Mouse (Mus musculus) hindbrain, embryonic 15.5 days (tissue): Measurements from ENCODE around the gene Tulp2. TPM values are rescaled to one million over a fixed set of nuclear protein-coding genes. Genes with fewer than 3 reads are reported as not detected.
A peak's percentile ranks its signal among the peaks of the same experiment; 100 is the strongest.
"Not testable (repeated sequence)": the region's sequence is repeated elsewhere in the genome, so short reads cannot be mapped to it uniquely, and the experiment has no call there.

Source experiments
- ATAC-seq: fragments of 200-750 bp; cut with Nextera tagmentation; 2 replicates; pipeline ENCODE4 v1.8.0; 2017; ENCODE audit warnings: low read depth, moderate number of reproducible peaks, moderate TSS enrichment; ENCODE audit not compliant: low FRiP score
- H3K27ac ChIP-seq: fragments of 300-500 bp; sonication (generic); replicated peaks from 2 replicates; pipeline ENCODE4 v1.5.1; 2015; ENCODE audit warnings: mild to moderate bottlenecking, inconsistent platforms
- H3K27me3 ChIP-seq: fragments of 300-500 bp; sonication (generic); 2 replicates; pipeline ENCODE4 v1.6.1; 2015; ENCODE audit warnings: control low read depth, inconsistent platforms
- H3K36me3 ChIP-seq: fragments of 300-500 bp; sonication (generic); 2 replicates; pipeline ENCODE4 v1.6.1; 2015; ENCODE audit warnings: control low read depth, inconsistent platforms
- H3K4me1 ChIP-seq: fragments of 300-500 bp; sonication (generic); replicated peaks from 2 replicates; pipeline ENCODE4 v1.6.1; 2015; ENCODE audit warnings: control low read depth, inconsistent platforms
- H3K4me2 ChIP-seq: fragments of 300-500 bp; sonication (generic); 2 replicates; pipeline ENCODE4 v1.6.1; 2015; ENCODE audit warnings: moderate library complexity, mild to moderate bottlenecking, inconsistent platforms
- H3K4me3 ChIP-seq: fragments of 300-500 bp; sonication (generic); 2 replicates; pipeline ENCODE4 v1.5.1; 2015; ENCODE audit warnings: mild to moderate bottlenecking, inconsistent platforms
- H3K9ac ChIP-seq: fragments of 300-500 bp; sonication (generic); 2 replicates; pipeline ENCODE4 v1.6.1; 2015; ENCODE audit warnings: inconsistent platforms
- H3K9me3 ChIP-seq: fragments of 300-500 bp; sonication (generic); 2 replicates; pipeline ENCODE4 v1.6.1; 2016; ENCODE audit warnings: control low read depth, inconsistent platforms
- WGBS: fragments of 180-500 bp; shearing (Covaris S2); methylation state at CpG from one replicate; pipeline ENCODE4 v1.1.7; 2015; 5-methylcytosine and 5-hydroxymethylcytosine counted together
- polyA plus RNA-seq: library from polyadenylated mRNA; unstranded; fragments of >200 nt; fragmentation: Nextera tagmentation; extraction: Ambion mirVana; gene quantifications from 2 replicates; pipeline ENCODE4 v1.2.1, GENCODE M21; 2015

Tulp2 gene
- polyA plus RNA-seq, 1 experiment from 2014 or later, result 0.13 TPM

- no peaks in the 10 kb centered on the region for H3K9me3 ChIP-seq
- no peak overlapping the region for H3K9ac ChIP-seq
- H3K27ac ChIP-seq, result peak overlapping the region; percentile 95
- no peaks in the 10 kb centered on the region for H3K27me3 ChIP-seq
- peaks cover 34% of the 10 kb centered on the region for H3K36me3 ChIP-seq
- ATAC-seq, result no peak
- no peak overlapping the region for H3K4me3 ChIP-seq
- 60% methylated on average over 4 of the region's 5 CpGs for WGBS
- H3K4me2 ChIP-seq, result no peak overlapping the region
- peaks cover 59% of the 10 kb centered on the region for H3K4me1 ChIP-seq
These were observed 20.4 kb upstream of the Tulp2 start for GRCm38 (mm10) chr7:45461326-45461725.

- no peaks in the 10 kb centered on the region for H3K27me3 ChIP-seq
- ATAC-seq, result no peak
- WGBS, result 81% methylated on average over 4 of the region's 4 CpGs
- H3K4me1 ChIP-seq, result peaks cover 56% of the 10 kb centered on the region
- no peaks in the 10 kb centered on the region for H3K9me3 ChIP-seq
- no peak overlapping the region for H3K4me2 ChIP-seq
- no peak overlapping the region for H3K9ac ChIP-seq
- H3K36me3 ChIP-seq, result peaks cover 34% of the 10 kb centered on the region
- no peak overlapping the region for H3K4me3 ChIP-seq
- no peak overlapping the region for H3K27ac ChIP-seq
These were observed 19.9 kb upstream of the Tulp2 start for GRCm38 (mm10) chr7:45461781-45462180.

GRCm38 (mm10) chr7:45462325-45462724 lies 19.4 kb upstream of the Tulp2 start:
- Histone ChIP-seq H3K27ac (no peak overlapping the region), H3K27me3 (no peaks in the 10 kb centered on the region), H3K36me3 (peaks cover 30% of the 10 kb centered on the region), H3K4me1 (peaks cover 51% of the 10 kb centered on the region), H3K9ac (no peak overlapping the region), H3K9me3 (no peaks in the 10 kb centered on the region), H3K4me3 (no peak overlapping the region), H3K4me2 (no peak overlapping the region)
- ATAC-seq, result no peak
- WGBS, result 87% methylated on average over 4 of the region's 4 CpGs

- Histone ChIP-seq H3K4me1 (peaks cover 45% of the 10 kb centered on the region), H3K36me3 (peaks cover 27% of the 10 kb centered on the region)
- not testable (repeated sequence) for H3K9ac ChIP-seq, H3K4me2 ChIP-seq, H3K27ac ChIP-seq, H3K27me3 ChIP-seq, ATAC-seq, H3K4me3 ChIP-seq, H3K9me3 ChIP-seq
- 80% methylated on average over 4 of the region's 4 CpGs for WGBS
These were observed 18.8 kb upstream of the Tulp2 start for GRCm38 (mm10) chr7:45462868-45463267.

- H3K36me3 ChIP-seq, result peaks cover 24% of the 10 kb centered on the region
- H3K27ac ChIP-seq, result no peak overlapping the region
- 97% methylated on average over 7 of the region's 7 CpGs for WGBS
- no peak overlapping the region for H3K4me3 ChIP-seq
- no peak overlapping the region for H3K9ac ChIP-seq
- peaks cover 39% of the 10 kb centered on the region for H3K4me1 ChIP-seq
- no peak overlapping the region for H3K4me2 ChIP-seq
- no peak for ATAC-seq
- H3K27me3 ChIP-seq, result no peaks in the 10 kb centered on the region
- no peaks in the 10 kb centered on the region for H3K9me3 ChIP-seq
These were observed 17.5 kb upstream of the Tulp2 start for GRCm38 (mm10) chr7:45463987-45464778.

GRCm38 (mm10) chr7:45465112-45465511 lies 16.6 kb upstream of the Tulp2 start:
- WGBS, result 93% methylated on average over 12 of the region's 12 CpGs
- peak overlapping the region; percentile 77 for H3K4me2 ChIP-seq
- H3K36me3 ChIP-seq, result peaks cover 24% of the 10 kb centered on the region
- H3K9me3 ChIP-seq, result no peaks in the 10 kb centered on the region
- H3K4me3 ChIP-seq, result peak overlapping the region; percentile 81; the same call in 1 of the 2 replicates
- H3K9ac ChIP-seq, result 0 out of 2 replicates have a peak overlapping the region, but pooled peaks have one; percentile 85
- H3K4me1 ChIP-seq, result peaks cover 36% of the 10 kb centered on the region
- no peak overlapping the region for H3K27ac ChIP-seq
- ATAC-seq, result no peak
- no peaks in the 10 kb centered on the region for H3K27me3 ChIP-seq

- 78% methylated on average over 9 of the region's 9 CpGs for WGBS
- ATAC-seq, result no peak
- Histone ChIP-seq H3K4me1 (peaks cover 32% of the 10 kb centered on the region), H3K9ac (peak overlapping the region; percentile 85; the same call in 1 of the 2 replicates), H3K27me3 (no peaks in the 10 kb centered on the region), H3K4me3 (peak overlapping the region; percentile 81), H3K36me3 (peaks cover 24% of the 10 kb centered on the region), H3K4me2 (peak overlapping the region; percentile 77), H3K9me3 (no peaks in the 10 kb centered on the region), H3K27ac (no peak overlapping the region)
These were observed 16.1 kb upstream of the Tulp2 start for GRCm38 (mm10) chr7:45465549-45465948.

GRCm38 (mm10) chr7:45466283-45467089 lies 15.2 kb upstream of the Tulp2 start, which contains the start of gene Bax:
Gene Bax (minus strand): TSS chr7:45466898.
- peaks cover 24% of the 10 kb centered on the region for H3K36me3 ChIP-seq
- WGBS, result 0% methylated on average over 54 of the region's 58 CpGs
- peak; percentile 83 for ATAC-seq
- peak within 1 kb of the TSS; percentile 77 for H3K4me2 ChIP-seq
- no peaks in the 10 kb centered on the region for H3K27me3 ChIP-seq
- no peaks in the 10 kb centered on the region for H3K9me3 ChIP-seq
- peaks cover 25% of the 10 kb centered on the region for H3K4me1 ChIP-seq
- H3K4me3 ChIP-seq, result peak within 1 kb of the TSS; percentile 81
- H3K9ac ChIP-seq, result peak within 1 kb of the TSS; percentile 85
- peak within 1 kb of the TSS; percentile 85 for H3K27ac ChIP-seq

- H3K9me3 ChIP-seq, result no peaks in the 10 kb centered on the region
- H3K4me2 ChIP-seq, result peak overlapping the region; percentile 77
- H3K4me1 ChIP-seq, result peaks cover 23% of the 10 kb centered on the region
- peak overlapping the region; percentile 85; the same call in 1 of the 2 replicates for H3K9ac ChIP-seq
- no peaks in the 10 kb centered on the region for H3K27me3 ChIP-seq
- peak overlapping the region; percentile 81 for H3K4me3 ChIP-seq
- ATAC-seq, result no peak; the same call in 1 of the 2 replicates
- H3K27ac ChIP-seq, result peak overlapping the region; percentile 85; the same call in 1 of the 2 replicates
- WGBS, result 31% methylated on average over 7 of the region's 7 CpGs
- peaks cover 20% of the 10 kb centered on the region for H3K36me3 ChIP-seq
These were observed 14.5 kb upstream of the Tulp2 start for GRCm38 (mm10) chr7:45467090-45467670.

- H3K4me1 ChIP-seq, result peaks cover 4% of the 10 kb centered on the region
- no peaks in the 10 kb centered on the region for H3K9me3 ChIP-seq
- H3K27me3 ChIP-seq, result no peaks in the 10 kb centered on the region
- no peak overlapping the region for H3K4me2 ChIP-seq
- H3K27ac ChIP-seq, result no peak overlapping the region
- H3K4me3 ChIP-seq, result no peak overlapping the region
- ATAC-seq, result no peak
- H3K9ac ChIP-seq, result no peak overlapping the region
- no peaks in the 10 kb centered on the region for H3K36me3 ChIP-seq
- 12% methylated on average over 3 of the region's 3 CpGs for WGBS
These were observed 10.8 kb upstream of the Tulp2 start for GRCm38 (mm10) chr7:45470869-45471268.

- H3K9ac ChIP-seq, result no peak overlapping the region
- no peaks in the 10 kb centered on the region for H3K27me3 ChIP-seq
- WGBS, result 78% methylated on average over 16 of the region's 16 CpGs
- H3K4me2 ChIP-seq, result peak overlapping the region; percentile 21; the same call in 1 of the 2 replicates
- no peak overlapping the region for H3K27ac ChIP-seq
- no peak overlapping the region for H3K4me3 ChIP-seq
- H3K36me3 ChIP-seq, result no peaks in the 10 kb centered on the region
- no peak for ATAC-seq
- H3K4me1 ChIP-seq, result no peaks in the 10 kb centered on the region
- H3K9me3 ChIP-seq, result no peaks in the 10 kb centered on the region
These were observed 6.2 kb upstream of the Tulp2 start for GRCm38 (mm10) chr7:45475291-45475969.
